Mouse (Mus musculus) brain, adult 2 months (tissue): ENCODE data around the gene Bcl2l11.
"Not testable (repeated sequence)": the region's sequence is repeated elsewhere in the genome, so short reads cannot be mapped to it uniquely, and the experiment has no call there.

Source experiments
- DNase-seq: peaks from one replicate; pipeline ENCODE4 v3.0.0; 2011; ENCODE audit warnings: low read depth, low spot score

Bcl2l11 gene

GRCm38 (mm10) chr2:128174176-128174575 is 48.3 kb downstream of the Bcl2l11 start:
- no peak for DNase-seq

DNA sequence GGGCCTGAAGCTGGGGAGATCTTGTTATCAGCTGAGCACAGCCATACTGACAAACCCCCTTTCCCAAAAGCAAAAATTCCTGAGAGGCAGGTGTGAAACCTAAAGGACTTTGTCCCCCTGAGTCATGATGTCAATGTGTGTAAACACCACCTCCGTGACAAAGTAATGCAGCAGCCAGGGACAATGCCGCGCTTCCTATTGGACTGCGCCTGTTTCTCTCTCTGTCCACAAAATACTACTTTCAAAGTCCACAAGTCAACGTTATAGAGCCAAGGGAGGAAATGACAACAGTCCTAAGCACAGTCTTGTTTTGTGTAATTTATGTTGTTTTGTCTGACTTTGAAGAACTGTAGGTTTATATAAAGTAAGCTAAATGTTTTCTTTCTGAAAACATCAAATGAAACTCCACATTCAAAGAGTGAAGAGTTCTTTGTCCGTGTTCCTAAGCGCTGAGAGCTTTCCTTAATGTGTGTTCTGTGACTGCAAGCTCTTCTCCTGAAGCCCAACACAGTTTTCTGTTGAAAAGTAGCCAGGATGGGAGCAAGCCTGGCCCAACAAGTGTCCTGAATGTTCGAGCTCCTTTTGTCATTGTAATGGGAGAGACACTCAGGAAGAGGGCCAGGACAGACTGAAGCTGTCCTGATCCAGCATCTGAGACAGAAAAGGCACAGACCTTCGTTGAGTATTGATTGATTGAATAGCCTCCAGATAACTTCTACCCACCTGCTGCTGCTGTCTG is 48.9 kb downstream of the Bcl2l11 start:
- DNase-seq = no peak

- DNase-seq = no peak
Measured at GRCm38 (mm10) chr2:128175625-128176024, 49.8 kb downstream of the Bcl2l11 start.

DNA sequence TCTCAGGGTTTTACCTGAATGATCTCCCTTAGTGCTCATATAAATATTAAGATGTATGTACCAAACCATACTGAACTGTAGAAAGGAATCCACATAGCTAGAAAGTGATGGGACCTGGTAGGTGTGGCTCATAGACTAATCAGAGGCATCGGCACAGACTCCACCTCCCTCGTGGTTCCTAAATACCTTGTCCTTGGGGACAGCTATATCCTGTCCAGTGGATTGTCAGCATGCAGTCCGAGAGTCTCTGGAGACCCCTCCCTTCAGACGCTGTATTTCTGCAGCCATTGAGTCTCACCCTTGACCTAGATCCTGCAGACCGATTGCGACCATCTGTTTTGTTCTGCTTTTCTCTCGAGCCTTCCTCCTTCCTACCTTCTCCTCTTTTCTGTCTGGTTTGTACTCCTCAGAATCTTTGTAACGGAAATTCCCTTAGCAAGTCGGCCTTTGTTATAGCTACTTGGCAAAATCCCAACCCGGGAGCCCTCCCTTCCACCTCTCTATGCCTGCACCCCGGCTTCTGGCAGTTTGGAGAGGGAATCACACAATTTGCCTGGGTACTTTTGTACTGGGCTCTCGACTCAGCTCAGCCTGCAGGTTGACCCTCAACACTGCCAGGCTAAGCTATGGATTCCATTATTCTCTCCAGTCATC is 50.7 kb downstream of the Bcl2l11 start:
- DNase-seq = no peak

DNA sequence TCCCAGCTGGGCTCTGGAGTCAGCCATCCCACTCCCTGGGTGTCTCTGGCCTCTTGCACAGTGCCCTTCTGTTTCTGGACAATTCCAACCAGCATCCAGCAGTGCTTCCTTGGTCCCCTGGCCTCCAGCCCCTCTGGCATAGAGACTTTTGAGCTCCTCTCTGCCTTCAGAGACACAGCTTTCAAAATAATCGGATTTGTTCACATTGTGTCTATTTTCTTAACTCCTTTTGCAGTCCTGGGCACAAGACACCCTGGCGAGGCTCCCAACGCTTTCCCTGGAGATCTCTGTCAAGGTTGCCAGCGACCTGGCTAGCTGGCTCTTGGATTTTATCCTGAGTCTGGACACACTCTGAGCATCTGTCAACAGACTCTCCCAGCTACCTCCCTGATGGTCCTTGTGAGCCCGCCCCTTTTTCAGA is 51.4 kb downstream of the Bcl2l11 start:
- no peak for DNase-seq

- DNase-seq = no peak
Measured at GRCm38 (mm10) chr2:128179126-128179807, 53.4 kb downstream of the Bcl2l11 start.

DNA sequence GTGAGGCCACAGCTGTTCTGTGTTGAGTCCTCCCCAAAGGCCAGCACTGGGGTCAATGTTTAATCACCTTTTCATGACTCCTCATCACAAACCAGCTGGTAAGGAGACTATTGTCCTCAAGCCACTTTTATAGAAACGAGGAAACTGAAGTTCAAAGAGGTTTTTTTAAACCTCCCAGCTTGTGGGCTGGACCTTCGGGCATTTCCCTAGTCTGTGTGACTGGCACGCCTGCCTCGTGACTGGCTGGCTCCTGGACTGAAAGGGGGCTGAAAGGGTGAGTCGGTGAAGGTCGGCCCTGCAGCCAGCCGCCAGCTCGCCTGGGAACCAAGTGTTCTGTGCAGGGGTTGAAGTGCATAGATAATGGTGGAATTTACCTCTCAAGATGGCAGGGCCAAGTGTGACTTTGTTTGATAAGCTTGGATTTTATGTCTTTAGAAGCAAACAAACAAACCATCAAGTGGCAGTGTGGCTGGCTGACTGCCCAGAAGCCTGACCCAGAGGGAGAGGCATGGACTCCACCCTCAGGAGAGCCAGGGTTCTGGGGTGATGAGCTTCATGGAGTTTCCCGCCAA is 54.1 kb downstream of the Bcl2l11 start:
- DNase-seq = no peak

GRCm38 (mm10) chr2:128182181-128182580 is 56.3 kb downstream of the Bcl2l11 start:
- not testable (repeated sequence) for DNase-seq

DNA sequence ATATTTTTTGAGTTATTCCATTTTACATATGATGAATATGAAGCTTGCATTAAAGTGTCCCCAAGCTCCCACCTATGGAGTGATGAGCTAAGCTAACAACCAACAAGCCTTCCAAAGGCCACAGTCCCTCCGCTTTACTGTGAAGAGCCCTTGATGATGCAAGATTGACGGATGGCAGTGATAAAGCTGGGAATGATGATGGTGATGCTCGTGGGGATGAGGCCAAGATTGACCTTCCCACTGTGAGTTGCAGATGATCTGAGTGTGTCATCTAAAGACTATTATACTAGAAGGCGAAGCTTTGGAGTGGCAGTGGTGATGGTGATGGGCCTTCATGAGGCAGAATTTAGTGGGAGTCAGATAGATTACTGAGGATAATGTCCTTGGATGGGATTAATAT is 56.9 kb downstream of the Bcl2l11 start:
- DNase-seq = no peak

GRCm38 (mm10) chr2:128183762-128184161 is 57.9 kb downstream of the Bcl2l11 start:
- no peak for DNase-seq

GRCm38 (mm10) chr2:128185942-128186341 is 60.1 kb downstream of the Bcl2l11 start:
- no peak for DNase-seq

DNA sequence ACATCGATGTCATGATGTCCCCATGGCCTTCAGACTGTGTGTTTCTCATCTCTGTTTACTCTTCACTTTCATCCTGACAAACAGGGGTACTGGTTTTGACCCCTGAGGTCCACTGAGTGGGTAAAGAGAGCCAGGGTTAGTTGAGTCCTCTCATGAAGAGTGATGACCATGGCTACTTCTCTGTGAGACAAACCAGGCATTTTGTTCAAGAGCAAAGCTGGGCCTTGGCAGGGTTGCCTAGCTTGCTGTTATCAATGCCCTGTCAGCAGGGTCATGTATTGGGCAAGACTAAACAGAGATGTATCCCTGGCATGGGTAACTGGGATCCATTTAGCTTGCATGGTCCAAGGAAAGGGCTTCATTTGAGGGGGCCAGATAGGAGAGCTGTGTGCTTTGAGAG is 61.4 kb downstream of the Bcl2l11 start:
- no peak for DNase-seq

DNA sequence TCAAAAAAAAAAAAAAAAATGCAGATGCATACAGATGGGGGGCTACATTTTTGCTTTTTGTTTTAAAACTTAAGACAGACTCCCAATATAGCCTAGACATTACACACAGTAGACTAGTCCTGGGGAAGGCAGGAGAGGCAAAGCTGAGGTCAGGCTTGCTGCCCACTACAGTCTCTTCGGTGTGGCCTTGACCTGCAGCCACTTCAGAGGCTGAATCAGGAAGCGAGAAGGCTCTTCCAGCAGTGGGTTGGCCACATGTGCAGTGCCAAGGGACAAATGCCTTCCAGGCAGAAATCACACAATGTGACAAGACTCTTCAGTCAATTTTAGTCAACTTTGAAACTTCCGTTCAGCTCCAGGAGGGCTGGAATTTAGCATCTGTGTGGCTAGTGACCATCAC is 62.6 kb downstream of the Bcl2l11 start:
- DNase-seq = no peak

DNA sequence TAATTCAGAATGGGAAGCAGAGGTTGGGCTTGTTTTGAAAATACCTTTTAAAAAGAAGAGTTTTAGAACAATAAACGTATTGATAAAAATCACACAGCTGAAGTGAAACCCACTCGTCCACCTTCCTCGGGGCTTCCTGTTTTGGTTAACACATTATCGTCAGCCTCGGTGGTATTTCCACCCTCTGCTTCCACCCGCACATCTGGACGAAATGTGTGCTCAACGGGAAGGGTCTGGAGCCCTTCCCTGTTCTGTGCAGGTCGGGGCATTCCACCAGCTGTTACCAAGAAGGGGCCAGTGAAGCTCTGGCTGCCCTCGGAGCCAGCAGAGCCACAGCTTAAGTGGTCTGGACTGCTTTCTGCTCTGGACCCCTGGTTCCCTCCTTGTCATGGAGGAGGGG is 63.9 kb downstream of the Bcl2l11 start:
- no peak for DNase-seq

GRCm38 (mm10) chr2:128190196-128190595 is 64.4 kb downstream of the Bcl2l11 start:
- DNase-seq = no peak

- DNase-seq = no peak
Measured at GRCm38 (mm10) chr2:128193411-128193810, 67.6 kb downstream of the Bcl2l11 start.

DNA sequence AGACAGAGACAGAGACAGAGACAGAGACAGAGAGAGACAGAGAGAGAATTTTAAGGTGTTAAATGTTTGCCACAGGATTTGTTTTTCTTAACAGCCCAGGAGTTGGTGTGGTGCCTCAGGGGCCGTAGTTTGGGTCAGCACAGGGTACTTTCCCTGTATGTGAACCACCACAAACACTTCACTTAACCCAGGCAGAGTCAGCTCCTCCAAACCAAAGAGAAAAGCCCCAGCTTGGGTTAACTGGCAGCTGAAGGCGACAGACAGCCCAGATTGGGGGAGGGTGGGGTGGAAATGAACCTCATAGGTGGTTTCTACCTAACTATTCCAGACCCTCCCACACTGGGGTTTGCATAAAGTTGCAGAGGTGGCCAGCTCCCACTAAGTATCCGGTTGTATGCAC is 71.5 kb downstream of the Bcl2l11 start:
- no peak for DNase-seq

- DNase-seq = no peak
Measured at GRCm38 (mm10) chr2:128203147-128203546, 77.3 kb downstream of the Bcl2l11 start.

DNA sequence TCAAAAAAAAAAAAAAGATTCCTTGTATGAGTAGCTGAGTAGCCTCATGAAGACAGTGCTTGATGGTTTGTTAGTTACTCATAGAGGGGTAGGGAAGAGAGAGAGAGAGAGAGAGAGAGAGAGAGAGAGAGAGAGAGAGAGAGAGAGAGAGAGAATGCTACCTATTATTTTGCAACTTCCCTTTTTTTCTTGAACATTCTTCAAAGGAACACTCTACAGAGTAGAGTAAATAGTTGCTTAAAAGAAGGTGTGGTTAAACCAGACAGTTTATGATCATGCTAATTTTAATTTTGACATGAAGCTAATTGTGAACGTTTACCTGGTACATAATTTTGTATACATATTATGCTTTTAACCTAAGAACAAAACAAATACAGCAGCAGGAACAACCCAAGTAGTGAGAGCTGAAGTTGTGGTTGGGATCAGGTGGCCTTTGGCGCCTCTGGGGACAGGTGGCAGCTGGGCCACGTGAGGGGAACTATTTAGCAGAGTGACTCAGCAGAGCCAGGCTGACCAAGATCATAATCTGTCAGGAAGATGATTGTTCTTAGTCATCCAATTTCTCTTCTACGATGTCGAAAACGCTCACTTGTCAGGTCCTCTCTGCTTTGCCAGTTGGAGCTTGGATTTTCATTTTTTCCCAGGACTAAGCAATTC is 78.0 kb downstream of the Bcl2l11 start:
- no peak for DNase-seq

- peak; percentile 23 for DNase-seq
Measured at GRCm38 (mm10) chr2:128208541-128208940, 82.7 kb downstream of the Bcl2l11 start.

DNA sequence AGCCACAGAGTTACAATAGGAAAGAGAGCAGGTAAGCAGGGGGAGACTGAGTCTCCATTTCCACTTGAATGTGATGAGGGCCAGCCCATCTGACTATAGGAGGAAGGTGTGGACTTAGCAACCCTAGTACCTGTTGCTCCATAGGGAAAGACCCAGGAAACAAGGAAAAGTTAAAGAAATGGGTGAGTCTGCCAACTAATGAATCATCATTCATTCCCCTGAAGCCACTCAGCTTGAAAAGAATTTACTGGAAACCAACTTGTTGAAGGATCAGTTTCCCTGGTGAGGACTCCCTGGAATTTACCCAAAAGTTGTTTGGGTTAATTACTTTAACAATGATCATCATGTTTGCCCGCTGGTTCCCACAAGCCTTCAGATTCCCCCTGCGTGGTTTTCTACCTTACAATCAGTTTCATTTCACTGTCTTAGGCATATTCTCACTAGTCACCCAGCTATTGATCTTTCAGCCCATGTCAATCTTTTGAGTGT is 84.0 kb downstream of the Bcl2l11 start:
- no peak for DNase-seq

GRCm38 (mm10) chr2:128210376-128210775 is 84.5 kb downstream of the Bcl2l11 start:
- no peak for DNase-seq
